ENCODE assay signal across 10 mouse cellular contexts in genomic region chr7:79129883-79130282, GRCm38 (mm10). TPM values are rescaled to one million over a fixed set of nuclear protein-coding genes. Genes with fewer than 3 reads are reported as not detected.
DNase-seq lines count a peak whose midpoint lies in the region; ATAC-seq and TF ChIP-seq lines count a peak whose summit lies in the region.
"Had no signal": no experiment of that assay in that cellular context is flagged by ENCODE, and none has a peak within 500 bp of the region (broad histone marks: within the 10 kb centered on the region; RNA-seq: fewer than 3 reads in every experiment).

No protein-coding gene starts in this region.

- H3K4me1 ChIP-seq in embryonic facial prominence, embryonic 13.5 days, result peaks cover 31% of the 10 kb centered on the region
- H3K4me1 ChIP-seq in intestine, embryonic 16.5 days (ENCODE audit: control insufficient read depth, insufficient read depth, low read length), result peaks cover 15% of the 10 kb centered on the region; the same call in 1 of the 2 replicates
- H3K4me1 ChIP-seq in neural tube, embryonic 14.5 days (ENCODE audit: control insufficient read depth, insufficient read depth, low read length), result 0 out of 2 replicates have a peak, but pooled peaks cover 3% of the 10 kb centered on the region

- TF ChIP-seq CTCF in left cerebral cortex, adult 2 months (IDR thresholded peaks at IDR 0.05), result peak; percentile 42

- intact Hi-C loops in left cerebral cortex, adult 2 months (cut with DNase I), result no loop called here

- H3K9ac ChIP-seq in embryonic facial prominence, embryonic 13.5 days, result peak overlapping the region; percentile 49; the same call in 1 of the 2 replicates
- H3K9ac ChIP-seq in intestine, embryonic 16.5 days (ENCODE audit: low read depth, low read length), result no peak overlapping the region
- H3K9ac ChIP-seq in neural tube, embryonic 14.5 days (replicated peaks; ENCODE audit: low read depth, low read length), result no peak overlapping the region

- no peak for DNase-seq in left cerebral cortex, adult 2 months (ENCODE audit: extremely low spot score in 1 of 2, low spot score in 2 of 2)
- DNase-seq in left cerebral cortex, adult 11 months (ENCODE audit: low spot score), result no peak
- no peak for DNase-seq in adrenal gland, postnatal 36 days
- DNase-seq in urinary bladder, postnatal 36 days (ENCODE audit: low spot score in 2 of 2), result no peak
- DNase-seq in right cerebral cortex, postnatal 36 days (ENCODE audit: low spot score in 2 of 2), result no peak
- DNase-seq: gastrocnemius, postnatal 25 days had no signal

- WGBS in embryonic facial prominence, embryonic 13.5 days, result 19% methylated on average over 8 of the region's 8 CpGs
- WGBS in intestine, embryonic 16.5 days, result 23% methylated on average over 8 of the region's 8 CpGs
- WGBS in neural tube, embryonic 14.5 days, result 19% methylated on average over 8 of the region's 8 CpGs

- H3K27me3 ChIP-seq in embryonic facial prominence, embryonic 13.5 days, result peaks cover 21% of the 10 kb centered on the region
- H3K27me3 ChIP-seq in intestine, embryonic 16.5 days (replicated peaks; ENCODE audit: control insufficient read depth, insufficient read depth, low read length), result no peaks in the 10 kb centered on the region; the same call in 1 of the 2 replicates
- H3K27me3 ChIP-seq in neural tube, embryonic 14.5 days (ENCODE audit: control insufficient read depth, insufficient read depth, low read length), result no peaks in the 10 kb centered on the region; the same call in 1 of the 2 replicates

- H3K36me3 ChIP-seq in embryonic facial prominence, embryonic 13.5 days, result peaks cover 13% of the 10 kb centered on the region
- H3K36me3 ChIP-seq in intestine, embryonic 16.5 days (ENCODE audit: control insufficient read depth, insufficient read depth, low read length), result no peaks in the 10 kb centered on the region; the same call in 1 of the 2 replicates
- H3K36me3 ChIP-seq in neural tube, embryonic 14.5 days (ENCODE audit: control insufficient read depth, insufficient read depth, low read length), result no peaks in the 10 kb centered on the region

- peak overlapping the region; percentile 60 for H3K4me2 ChIP-seq in embryonic facial prominence, embryonic 13.5 days
- H3K4me2 ChIP-seq in intestine, embryonic 16.5 days (ENCODE audit: low read depth, low read length), result peak overlapping the region; percentile 49; the same call in 1 of the 2 replicates
- peak overlapping the region; percentile 44; the same call in 1 of the 2 replicates for H3K4me2 ChIP-seq in neural tube, embryonic 14.5 days (ENCODE audit: low read depth, low read length)

- no peak for ATAC-seq in embryonic facial prominence, embryonic 13.5 days (ENCODE audit: insufficient number of reproducible peaks, insufficient read depth, low FRiP score, low TSS enrichment, low read depth)
- no peak for ATAC-seq in intestine, embryonic 16.5 days
- ATAC-seq in neural tube, embryonic 14.5 days (ENCODE audit: low read depth), result no peak

- H3K4me3 ChIP-seq in left cerebral cortex, adult 2 months, result no peak overlapping the region
- H3K4me3 ChIP-seq in embryonic facial prominence, embryonic 13.5 days, result peak overlapping the region; percentile 35
- H3K4me3 ChIP-seq in intestine, embryonic 16.5 days (ENCODE audit: low read length), result peak overlapping the region; percentile 37; the same call in 1 of the 2 replicates
- no peak overlapping the region for H3K4me3 ChIP-seq in neural tube, embryonic 14.5 days (ENCODE audit: low read depth, low read length)
- H3K4me3 ChIP-seq: megakaryocyte, embryonic 14.5 days had no signal

- no peak overlapping the region for H3K27ac ChIP-seq in left cerebral cortex, adult 2 months
- H3K27ac ChIP-seq in embryonic facial prominence, embryonic 13.5 days, result no peak overlapping the region
- H3K27ac ChIP-seq in intestine, embryonic 16.5 days (ENCODE audit: low read length), result no peak overlapping the region
- H3K27ac ChIP-seq in neural tube, embryonic 14.5 days (ENCODE audit: low read depth, low read length), result no peak overlapping the region

- no peaks in the 10 kb centered on the region for H3K9me3 ChIP-seq in embryonic facial prominence, embryonic 13.5 days
- H3K9me3 ChIP-seq in intestine, embryonic 16.5 days (ENCODE audit: control insufficient read depth, low read length), result no peaks in the 10 kb centered on the region
- H3K9me3 ChIP-seq in neural tube, embryonic 14.5 days (ENCODE audit: control insufficient read depth, low read length), result no peaks in the 10 kb centered on the region

RNA-seq across cellular contexts. Expression of gene Hapln3, which starts 0.9 kb away (rescaled TPM):
- 1 to 10 TPM; 1.4 to 1.9 TPM for total RNA-seq in left cerebral cortex, adult 2 months (2021)
- polyA plus RNA-seq in embryonic facial prominence, embryonic 13.5 days (2015; fragmentation: Nextera tagmentation; extraction: Ambion mirVana), result 4.2 and 5.0 TPM in 2 replicates
- 1.7 and 1.9 TPM in 2 replicates for polyA plus RNA-seq in intestine, embryonic 16.5 days (2015; fragmentation: Nextera tagmentation; extraction: Ambion mirVana)
- 1.4 and 1.8 TPM in 2 replicates for polyA plus RNA-seq in neural tube, embryonic 14.5 days (2014; fragmentation: Nextera tagmentation; extraction: Ambion mirVana)
- 1 to 10 TPM; 1.0 to 2.0 TPM for total RNA-seq in adrenal gland, postnatal 36 days (2021)

RNA-seq across cellular contexts. Expression of gene Mfge8, which starts 19.0 kb away (rescaled TPM):
- 100 to 1,000 TPM; 190 to 199 TPM for total RNA-seq in left cerebral cortex, adult 2 months (2021)
- 145 and 152 TPM in 2 replicates for polyA plus RNA-seq in embryonic facial prominence, embryonic 13.5 days (2015; fragmentation: Nextera tagmentation; extraction: Ambion mirVana)
- polyA plus RNA-seq in intestine, embryonic 16.5 days (2015; fragmentation: Nextera tagmentation; extraction: Ambion mirVana), result 184 and 188 TPM in 2 replicates
- polyA plus RNA-seq in neural tube, embryonic 14.5 days (2014; fragmentation: Nextera tagmentation; extraction: Ambion mirVana), result 94.0 and 122 TPM in 2 replicates
- total RNA-seq in adrenal gland, postnatal 36 days (2021), result 100 to 1,000 TPM; 283 to 302 TPM

Comparison
In these comparisons a context has a peak if more than half of its experiments do, and no peak if none do; other contexts are left out.
1. H3K4me3 ChIP-seq: peak in embryonic facial prominence, embryonic 13.5 days (single experiment) and intestine, embryonic 16.5 days (single experiment); none in left cerebral cortex, adult 2 months (single experiment) and neural tube, embryonic 14.5 days (single experiment).
2. Peak in every context shown above with its lines, with median percentiles within 50 percentile points of each other: H3K4me2 ChIP-seq.